Mouse (Mus musculus) right cerebral cortex, postnatal 4 days (tissue): Measurements from ENCODE around the gene Hsf3.
"Not testable (repeated sequence)": the region's sequence is repeated elsewhere in the genome, so short reads cannot be mapped to it uniquely, and the experiment has no call there.

Experiments
- DNase-seq: peaks from one replicate; pipeline ENCODE4 v3.0.0-alpha.2; 2022

Hsf3 gene

DNA sequence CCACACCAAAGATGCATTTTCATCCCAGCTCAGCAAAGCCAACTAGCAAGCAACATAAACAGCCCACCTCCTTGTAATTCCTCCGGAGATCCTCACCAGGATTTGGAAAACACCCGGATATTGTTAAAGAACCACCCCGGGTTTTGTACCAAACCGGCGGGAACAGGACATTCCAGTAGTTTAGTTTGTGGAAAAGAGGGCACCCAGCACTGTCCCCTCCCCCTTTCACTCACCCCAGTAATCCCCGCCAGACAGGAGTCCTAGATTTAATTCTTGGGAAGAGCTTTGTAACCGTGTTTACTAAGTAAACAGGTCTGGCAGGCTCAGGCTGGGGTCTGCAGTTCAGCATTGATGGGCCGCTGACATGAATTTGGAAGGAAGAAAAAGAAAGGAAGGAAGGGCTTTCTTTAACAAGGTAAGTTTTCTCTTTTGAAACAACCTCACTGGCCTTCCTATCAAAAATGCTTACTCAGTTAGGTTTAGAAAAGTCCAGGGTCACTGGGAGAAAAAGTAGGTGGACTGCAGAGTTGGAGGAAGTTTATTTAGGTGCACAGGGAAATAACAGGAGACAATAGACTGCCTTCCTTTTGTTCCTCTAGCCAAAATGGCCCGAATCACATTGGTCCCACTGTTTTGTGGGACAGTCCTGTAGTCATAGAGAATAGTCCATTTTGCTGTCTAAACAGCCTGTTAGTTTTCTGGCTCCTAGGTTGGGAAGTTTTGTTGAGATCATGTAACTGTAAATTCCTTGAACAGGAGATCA lies at the start of gene Hsf3:
Gene Hsf3, minus strand, starts transcription at position 94 of the 763 bp plus-strand sequence.
- no peak for DNase-seq

DNA sequence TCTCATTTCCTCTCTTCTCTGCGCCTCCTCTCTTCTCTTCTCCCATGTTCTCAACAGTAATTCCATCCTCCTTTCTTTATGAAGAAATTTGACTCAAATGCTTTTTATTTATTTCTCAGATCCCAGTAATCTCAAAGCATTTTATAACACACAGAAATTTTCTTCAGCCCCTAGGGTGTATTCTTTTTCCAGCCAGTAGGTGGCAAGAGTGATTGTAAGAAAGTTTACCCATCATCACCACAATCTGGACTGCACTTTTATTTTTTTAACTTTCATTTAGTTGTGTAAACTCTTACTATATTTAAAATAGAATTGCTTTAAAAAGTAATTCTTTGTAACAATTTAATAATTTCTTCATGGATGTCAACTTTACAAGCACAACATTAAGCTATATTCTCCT lies 45.5 kb upstream of the Hsf3 start:
- no peak for DNase-seq

DNA sequence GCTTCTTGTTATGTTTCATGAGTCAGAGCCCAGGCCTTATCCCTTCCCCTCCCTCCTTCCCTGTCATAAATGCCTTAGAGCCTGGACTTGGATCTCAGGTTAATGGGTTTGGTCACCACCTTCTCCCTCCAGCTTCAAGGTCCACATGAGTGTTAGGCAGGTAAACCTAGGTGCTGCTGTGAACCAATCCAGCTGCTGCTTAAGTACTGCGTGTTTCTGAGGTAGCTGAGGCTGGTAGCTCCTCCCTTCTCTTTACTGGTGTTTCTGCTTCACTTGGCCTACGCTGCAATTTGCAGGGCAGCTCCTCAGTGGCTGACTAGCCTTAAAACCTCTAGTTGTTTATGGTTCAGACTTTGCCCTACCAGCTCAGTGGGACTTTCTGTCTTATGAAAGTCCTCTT lies 945 bp downstream of the Hsf3 start, which contains the start of gene Heph:
Gene Heph, plus strand, starts transcription at position 211 of the 400 bp plus-strand sequence.
- no peak for DNase-seq

DNA sequence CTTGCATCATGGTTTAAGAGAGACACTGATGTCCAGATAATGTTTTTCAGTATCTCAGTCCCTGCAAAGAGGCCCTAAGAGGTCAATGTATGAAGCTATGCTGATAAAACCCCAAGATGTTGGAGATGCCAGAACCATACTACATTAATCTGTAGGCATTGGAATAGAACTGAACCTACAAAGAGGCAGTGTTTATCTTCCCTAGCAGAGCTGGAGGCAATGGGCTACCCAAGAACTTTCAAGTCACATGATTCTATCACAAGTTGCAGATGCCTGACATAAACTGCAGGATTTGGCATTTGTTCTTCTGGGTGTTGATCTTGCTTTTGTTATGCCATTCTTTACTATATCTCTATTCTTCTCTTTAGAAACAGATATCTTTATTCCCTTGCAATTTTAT lies 36.7 kb downstream of the Hsf3 start:
- DNase-seq, result no peak

DNA sequence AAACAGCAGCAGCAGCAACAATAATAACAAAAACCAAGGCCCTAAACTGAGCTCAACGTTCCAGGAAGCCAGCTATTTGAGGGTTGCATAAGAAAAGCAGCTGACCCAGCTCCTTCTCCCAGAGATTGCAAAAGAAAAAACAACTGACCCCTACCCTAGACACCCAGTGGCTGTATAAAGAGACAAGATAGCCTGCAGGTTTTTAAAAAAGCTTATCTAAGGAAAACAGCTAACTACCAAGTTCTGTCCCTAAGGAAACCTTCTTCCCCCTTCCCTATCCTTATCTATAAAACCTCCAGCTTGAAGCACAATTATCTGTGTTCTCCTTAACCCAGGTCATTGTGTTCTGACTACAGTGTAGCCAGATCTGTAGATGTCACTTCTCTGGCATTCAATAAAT lies 38.4 kb downstream of the Hsf3 start:
- DNase-seq, result no peak

DNA sequence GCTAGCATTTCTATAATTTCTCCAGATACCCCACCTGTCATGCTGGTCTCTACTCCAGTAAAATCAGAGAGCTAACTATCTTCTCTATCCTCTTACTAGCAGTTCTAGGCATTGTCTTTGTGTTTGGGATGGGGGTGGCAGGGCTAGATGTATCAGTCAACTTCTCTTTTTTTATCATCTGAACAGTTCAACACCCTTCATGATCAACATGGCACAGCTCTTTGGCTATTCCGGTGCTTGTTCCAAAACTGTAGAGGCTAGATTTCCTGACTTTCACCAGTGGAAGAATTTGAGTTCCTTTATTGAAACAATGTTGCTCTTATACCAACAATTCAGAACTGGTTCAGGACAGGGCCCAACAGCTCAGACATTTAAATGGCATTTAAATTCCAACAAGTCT lies 39.1 kb downstream of the Hsf3 start:
- DNase-seq, result no peak

DNA sequence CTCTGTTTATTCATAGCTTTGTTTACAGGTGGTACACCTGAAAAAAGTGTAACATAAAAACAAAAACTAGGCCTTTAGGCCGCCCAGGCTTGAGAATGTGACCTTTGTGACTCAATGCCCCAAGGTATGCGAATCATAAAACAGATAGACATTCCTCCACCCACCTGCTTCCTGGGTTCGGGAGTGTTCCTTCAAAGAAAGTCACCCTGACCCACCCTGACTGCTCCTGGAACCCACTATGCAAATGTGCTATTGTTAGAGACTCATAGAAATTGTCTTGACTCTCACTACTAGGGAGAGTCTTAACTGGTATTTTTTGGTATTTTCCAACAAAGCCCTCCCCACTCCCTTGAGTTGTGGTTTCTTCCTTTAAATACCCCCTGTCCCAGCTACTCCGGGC lies 40.7 kb downstream of the Hsf3 start:
- DNase-seq, result not testable (repeated sequence)

DNA sequence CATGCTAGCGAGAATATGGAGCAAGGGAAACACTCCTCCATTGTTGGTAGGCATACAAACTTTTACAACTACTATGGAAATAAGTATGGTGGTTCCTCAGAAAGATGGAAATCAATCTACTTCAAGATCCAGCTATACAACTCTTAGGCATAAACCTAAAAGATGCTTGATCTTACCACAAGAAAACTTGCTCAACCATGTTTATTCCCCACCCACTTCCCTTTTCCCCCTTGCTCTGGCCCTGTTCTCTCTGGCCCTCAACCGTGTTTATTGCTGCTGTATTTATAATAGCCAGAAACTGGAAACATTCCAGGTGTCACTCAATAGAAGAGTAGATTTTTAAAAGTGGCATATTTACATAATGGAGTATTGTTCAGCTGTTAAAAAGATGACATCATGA lies 117.0 kb downstream of the Hsf3 start:
- no peak for DNase-seq

DNA sequence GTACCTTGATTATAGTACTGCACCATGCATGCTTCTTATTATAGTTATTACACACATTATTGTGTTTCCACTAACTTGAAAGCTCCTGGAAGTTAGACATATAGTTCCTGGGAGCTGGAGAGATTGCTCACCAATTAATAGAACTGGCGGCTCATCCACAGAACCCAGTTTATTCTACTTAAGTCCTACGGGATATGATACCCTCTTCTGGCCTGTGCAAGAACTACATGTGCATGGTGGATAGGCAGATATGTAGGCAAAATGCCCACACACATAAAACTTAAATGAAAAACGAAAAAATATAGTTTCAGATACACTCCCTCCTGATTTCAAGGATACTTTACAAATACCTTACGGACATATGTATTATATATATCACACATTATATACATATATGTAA lies 126.3 kb downstream of the Hsf3 start:
- no peak for DNase-seq

DNA sequence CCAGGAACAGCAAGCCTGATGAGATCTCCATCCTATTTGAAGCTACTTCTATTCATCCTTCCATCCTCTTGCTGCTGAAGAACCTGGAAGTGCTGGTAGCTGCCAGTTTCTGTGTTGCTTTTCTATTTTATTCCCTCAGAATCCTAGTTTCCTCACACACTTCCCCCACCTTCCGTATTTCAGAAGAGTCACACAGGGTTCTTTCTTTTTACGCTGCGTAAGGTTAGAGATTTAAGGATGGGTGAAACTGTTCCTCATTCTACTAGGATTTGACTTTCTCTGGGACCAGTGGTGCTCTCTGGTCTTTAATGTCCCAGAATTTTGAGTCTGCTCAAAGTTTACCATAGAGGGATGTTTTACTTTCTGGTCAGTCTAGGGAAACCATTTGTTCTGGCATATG lies 162.8 kb downstream of the Hsf3 start, which contains the start of gene Vsig4:
Gene Vsig4, minus strand, starts transcription at position 101 of the 400 bp plus-strand sequence.
- DNase-seq, result no peak

DNA sequence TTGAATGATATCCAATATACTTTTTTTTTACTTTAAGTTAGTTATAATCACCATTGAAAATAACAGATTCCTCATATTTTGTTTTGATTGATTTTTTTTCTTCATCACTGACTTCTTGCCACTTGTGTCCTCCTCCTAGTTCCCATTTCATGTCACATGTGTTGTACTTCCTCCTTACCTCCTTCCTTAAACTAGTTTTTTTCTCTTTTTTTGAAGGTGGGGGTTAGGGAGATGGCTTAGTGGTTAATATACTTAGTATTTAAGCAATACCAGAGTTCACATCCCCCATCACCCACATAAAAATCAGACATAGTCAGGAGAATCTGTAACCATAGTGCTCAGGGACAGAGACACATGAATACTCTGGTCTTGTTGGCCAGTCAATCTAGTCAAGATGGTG lies 199.6 kb downstream of the Hsf3 start:
- DNase-seq, result no peak
